Mouse (Mus musculus): ENCODE measurements around the gene Ppie. TPM values are rescaled to one million over a fixed set of nuclear protein-coding genes. Genes with fewer than 3 reads are reported as not detected.
A peak's percentile ranks its signal among the peaks of the same experiment; 100 is the strongest.

Gene Ppie
- polyA plus RNA-seq, 1 experiment from 2014 or later, result 52.1 TPM

- H3K9me3 ChIP-seq (replicated peaks; ENCODE audit: control insufficient read depth, low read length, poor library complexity, severe bottlenecking), result no peaks in the 10 kb centered on the region
- H3K36me3 ChIP-seq (ENCODE audit: control insufficient read depth, insufficient read depth, low read length), result no peaks in the 10 kb centered on the region
- no peak for ATAC-seq
- no peaks in the 10 kb centered on the region for H3K27me3 ChIP-seq (ENCODE audit: control insufficient read depth, insufficient read depth, low read depth, low read length)
- no peak overlapping the region for H3K4me2 ChIP-seq (ENCODE audit: low read length)
- peaks cover 7% of the 10 kb centered on the region for H3K4me1 ChIP-seq (ENCODE audit: control insufficient read depth, insufficient read depth, low read length)
- WGBS, result 83% methylated on average over 6 of the region's 6 CpGs
- H3K9ac ChIP-seq (ENCODE audit: low read depth, low read length), result no peak overlapping the region
- H3K4me3 ChIP-seq (ENCODE audit: low read depth, low read length), result no peak overlapping the region
- H3K27ac ChIP-seq (ENCODE audit: low read length), result no peak overlapping the region
Observed at GRCm38 (mm10) chr4:123160571-123160970, 20.8 kb upstream of the Ppie start.

DNA sequence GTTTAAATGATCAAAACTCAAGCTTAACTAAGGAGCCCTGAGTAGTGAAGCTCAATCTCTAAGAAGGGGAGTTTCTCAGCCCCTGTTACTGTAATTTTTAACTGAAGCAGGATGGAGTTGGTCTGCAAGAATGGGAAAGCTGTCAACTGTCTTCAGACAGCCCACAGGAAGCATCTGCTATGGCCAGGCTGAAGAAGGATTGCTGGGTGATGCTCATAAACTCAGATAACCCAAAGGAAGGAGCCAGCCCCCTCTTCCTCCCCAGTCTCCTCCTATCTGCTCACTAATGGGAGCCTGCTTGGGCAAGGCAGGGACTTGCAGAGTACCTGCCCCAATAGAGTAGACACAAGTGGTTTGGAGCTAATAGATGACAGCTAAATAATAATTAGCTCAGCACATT lies 16.1 kb upstream of the Ppie start:
- H3K4me1 ChIP-seq (ENCODE audit: control insufficient read depth, insufficient read depth, low read length), result no peaks in the 10 kb centered on the region
- H3K27ac ChIP-seq (ENCODE audit: low read length), result no peak overlapping the region
- no peaks in the 10 kb centered on the region for H3K36me3 ChIP-seq (ENCODE audit: control insufficient read depth, insufficient read depth, low read length)
- no peaks in the 10 kb centered on the region for H3K27me3 ChIP-seq (ENCODE audit: control insufficient read depth, insufficient read depth, low read depth, low read length)
- no peak overlapping the region for H3K4me3 ChIP-seq (ENCODE audit: low read depth, low read length)
- no peaks in the 10 kb centered on the region for H3K9me3 ChIP-seq (replicated peaks; ENCODE audit: control insufficient read depth, low read length, poor library complexity, severe bottlenecking)
- no peak overlapping the region for H3K9ac ChIP-seq (ENCODE audit: low read depth, low read length)
- ATAC-seq, result no peak
- H3K4me2 ChIP-seq (ENCODE audit: low read length), result no peak overlapping the region

DNA sequence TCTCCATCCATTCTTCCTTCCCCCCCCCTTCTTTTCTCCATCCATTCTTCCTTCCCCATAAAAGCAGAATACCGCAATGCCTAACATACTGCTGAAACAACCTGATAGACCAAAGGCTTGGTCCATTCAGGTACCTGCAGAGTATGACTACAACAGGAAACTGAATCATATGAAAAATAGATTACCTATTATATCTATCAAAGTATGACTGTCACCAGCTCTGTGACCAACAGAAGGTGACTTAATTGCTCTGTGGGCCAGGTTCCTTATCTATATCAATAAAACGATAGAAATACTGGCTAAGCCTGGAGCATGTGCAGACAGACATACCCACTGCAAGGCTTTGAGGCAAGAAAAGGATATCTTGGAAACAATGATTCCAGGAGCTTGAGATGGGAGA lies 15.7 kb upstream of the Ppie start:
- no peak overlapping the region for H3K27ac ChIP-seq (ENCODE audit: low read length)
- H3K36me3 ChIP-seq (ENCODE audit: control insufficient read depth, insufficient read depth, low read length), result no peaks in the 10 kb centered on the region
- H3K27me3 ChIP-seq (ENCODE audit: control insufficient read depth, insufficient read depth, low read depth, low read length), result no peaks in the 10 kb centered on the region
- no peaks in the 10 kb centered on the region for H3K4me1 ChIP-seq (ENCODE audit: control insufficient read depth, insufficient read depth, low read length)
- WGBS, result 71% methylated on average over 2 of the region's 2 CpGs
- H3K9me3 ChIP-seq (replicated peaks; ENCODE audit: control insufficient read depth, low read length, poor library complexity, severe bottlenecking), result no peaks in the 10 kb centered on the region
- H3K9ac ChIP-seq (ENCODE audit: low read depth, low read length), result no peak overlapping the region
- ATAC-seq, result no peak
- no peak overlapping the region for H3K4me2 ChIP-seq (ENCODE audit: low read length)
- no peak overlapping the region for H3K4me3 ChIP-seq (ENCODE audit: low read depth, low read length)

- peak; percentile 28; the same call in 1 of the 2 replicates for ATAC-seq
- 25% methylated on average over 4 of the region's 4 CpGs for WGBS
- H3K36me3 ChIP-seq (ENCODE audit: control insufficient read depth, insufficient read depth, low read length), result no peaks in the 10 kb centered on the region
- H3K27me3 ChIP-seq (ENCODE audit: control insufficient read depth, insufficient read depth, low read depth, low read length), result no peaks in the 10 kb centered on the region
- no peak overlapping the region for H3K9ac ChIP-seq (ENCODE audit: low read depth, low read length)
- H3K4me2 ChIP-seq (ENCODE audit: low read length), result no peak overlapping the region
- H3K9me3 ChIP-seq (replicated peaks; ENCODE audit: control insufficient read depth, low read length, poor library complexity, severe bottlenecking), result no peaks in the 10 kb centered on the region
- H3K4me3 ChIP-seq (ENCODE audit: low read depth, low read length), result no peak overlapping the region
- H3K4me1 ChIP-seq (ENCODE audit: control insufficient read depth, insufficient read depth, low read length), result no peaks in the 10 kb centered on the region
- H3K27ac ChIP-seq (ENCODE audit: low read length), result no peak overlapping the region
Observed at GRCm38 (mm10) chr4:123155004-123155403, 15.3 kb upstream of the Ppie start.

DNA sequence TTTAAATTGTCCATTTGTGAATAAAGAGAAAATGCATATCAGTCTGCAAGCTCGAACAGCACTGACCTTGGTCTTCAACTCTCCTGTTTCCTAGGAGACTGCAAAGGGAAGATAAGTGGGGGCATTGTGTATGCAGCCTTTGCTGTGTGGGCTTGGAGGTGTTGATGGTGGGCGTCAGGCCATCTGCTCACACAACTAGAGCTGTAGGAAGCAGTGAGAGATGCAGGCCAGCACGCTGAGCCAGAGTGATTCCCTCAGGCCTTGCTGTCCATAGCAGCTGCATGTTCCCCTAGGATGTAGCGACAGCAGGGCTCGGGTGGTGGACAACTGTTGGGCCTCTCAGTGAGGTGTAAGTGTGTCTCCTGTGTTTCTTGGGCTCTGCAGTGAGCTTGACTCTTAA lies 13.2 kb upstream of the Ppie start:
- WGBS, result 43% methylated on average over 5 of the region's 5 CpGs
- Histone ChIP-seq H3K4me1 (ENCODE audit: control insufficient read depth, insufficient read depth, low read length) (no peaks in the 10 kb centered on the region), H3K9me3 (replicated peaks; ENCODE audit: control insufficient read depth, low read length, poor library complexity, severe bottlenecking) (no peaks in the 10 kb centered on the region), H3K4me2 (ENCODE audit: low read length) (no peak overlapping the region), H3K27ac (ENCODE audit: low read length) (no peak overlapping the region), H3K4me3 (ENCODE audit: low read depth, low read length) (no peak overlapping the region), H3K36me3 (ENCODE audit: control insufficient read depth, insufficient read depth, low read length) (no peaks in the 10 kb centered on the region), H3K27me3 (ENCODE audit: control insufficient read depth, insufficient read depth, low read depth, low read length) (no peaks in the 10 kb centered on the region), H3K9ac (ENCODE audit: low read depth, low read length) (peak overlapping the region; percentile 44; the same call in 1 of the 2 replicates)
- ATAC-seq, result no peak

GRCm38 (mm10) chr4:123152003-123152402 lies 12.3 kb upstream of the Ppie start:
- Histone ChIP-seq H3K27me3 (ENCODE audit: control insufficient read depth, insufficient read depth, low read depth, low read length) (no peaks in the 10 kb centered on the region), H3K9me3 (replicated peaks; ENCODE audit: control insufficient read depth, low read length, poor library complexity, severe bottlenecking) (no peaks in the 10 kb centered on the region), H3K4me2 (ENCODE audit: low read length) (no peak overlapping the region), H3K4me3 (ENCODE audit: low read depth, low read length) (no peak overlapping the region), H3K9ac (ENCODE audit: low read depth, low read length) (no peak overlapping the region), H3K4me1 (ENCODE audit: control insufficient read depth, insufficient read depth, low read length) (no peaks in the 10 kb centered on the region), H3K27ac (ENCODE audit: low read length) (no peak overlapping the region), H3K36me3 (ENCODE audit: control insufficient read depth, insufficient read depth, low read length) (no peaks in the 10 kb centered on the region)
- no peak for ATAC-seq
- WGBS, result 75% methylated on average over 4 of the region's 4 CpGs

- Histone ChIP-seq H3K27ac (ENCODE audit: low read length) (no peak overlapping the region), H3K9me3 (replicated peaks; ENCODE audit: control insufficient read depth, low read length, poor library complexity, severe bottlenecking) (no peaks in the 10 kb centered on the region), H3K27me3 (ENCODE audit: control insufficient read depth, insufficient read depth, low read depth, low read length) (0 out of 2 replicates have a peak, but pooled peaks cover 2% of the 10 kb centered on the region), H3K4me3 (ENCODE audit: low read depth, low read length) (no peak overlapping the region), H3K9ac (ENCODE audit: low read depth, low read length) (no peak overlapping the region), H3K4me1 (ENCODE audit: control insufficient read depth, insufficient read depth, low read length) (no peaks in the 10 kb centered on the region), H3K36me3 (ENCODE audit: control insufficient read depth, insufficient read depth, low read length) (no peaks in the 10 kb centered on the region), H3K4me2 (ENCODE audit: low read length) (no peak overlapping the region)
- 77% methylated on average over 5 of the region's 5 CpGs for WGBS
- no peak for ATAC-seq
Observed at GRCm38 (mm10) chr4:123147446-123148150, 7.8 kb upstream of the Ppie start.

GRCm38 (mm10) chr4:123137551-123137950 lies 2.2 kb downstream of the Ppie start:
- Histone ChIP-seq H3K9ac (ENCODE audit: low read depth, low read length) (no peak overlapping the region), H3K4me2 (ENCODE audit: low read length) (no peak overlapping the region), H3K4me3 (ENCODE audit: low read depth, low read length) (no peak overlapping the region), H3K27me3 (ENCODE audit: control insufficient read depth, insufficient read depth, low read depth, low read length) (no peaks in the 10 kb centered on the region), H3K9me3 (replicated peaks; ENCODE audit: control insufficient read depth, low read length, poor library complexity, severe bottlenecking) (no peaks in the 10 kb centered on the region), H3K27ac (ENCODE audit: low read length) (no peak overlapping the region), H3K36me3 (ENCODE audit: control insufficient read depth, insufficient read depth, low read length) (peaks cover 12% of the 10 kb centered on the region), H3K4me1 (ENCODE audit: control insufficient read depth, insufficient read depth, low read length) (peaks cover 19% of the 10 kb centered on the region)
- ATAC-seq, result no peak
- whole genome bisulfite sequencing, result 82% methylated on average over 3 of the region's 3 CpGs

- H3K4me3 ChIP-seq (ENCODE audit: low read depth, low read length), result no peak overlapping the region
- no peaks in the 10 kb centered on the region for H3K9me3 ChIP-seq (replicated peaks; ENCODE audit: control insufficient read depth, low read length, poor library complexity, severe bottlenecking)
- H3K36me3 ChIP-seq (ENCODE audit: control insufficient read depth, insufficient read depth, low read length), result peaks cover 42% of the 10 kb centered on the region
- H3K4me1 ChIP-seq (ENCODE audit: control insufficient read depth, insufficient read depth, low read length), result no peaks in the 10 kb centered on the region
- 89% methylated on average over 4 of the region's 4 CpGs for WGBS
- H3K4me2 ChIP-seq (ENCODE audit: low read length), result no peak overlapping the region
- H3K9ac ChIP-seq (ENCODE audit: low read depth, low read length), result no peak overlapping the region
- no peak overlapping the region for H3K27ac ChIP-seq (ENCODE audit: low read length)
- no peak for ATAC-seq
- no peaks in the 10 kb centered on the region for H3K27me3 ChIP-seq (ENCODE audit: control insufficient read depth, insufficient read depth, low read depth, low read length)
Observed at GRCm38 (mm10) chr4:123127051-123127450, 12.7 kb downstream of the Ppie start.

All from midbrain, embryonic 16.5 days (tissue).